Mouse (Mus musculus) spleen, postnatal 10 days (tissue): ENCODE results near the gene Glrp1.

ENCODE experiments used
- DNase-seq, 2 experiments: peaks; one replicate each; pipeline ENCODE4 v3.0.0; 2021 to 2022; ENCODE audit warnings: low spot score in 2 of 2

Gene Glrp1

DNA sequence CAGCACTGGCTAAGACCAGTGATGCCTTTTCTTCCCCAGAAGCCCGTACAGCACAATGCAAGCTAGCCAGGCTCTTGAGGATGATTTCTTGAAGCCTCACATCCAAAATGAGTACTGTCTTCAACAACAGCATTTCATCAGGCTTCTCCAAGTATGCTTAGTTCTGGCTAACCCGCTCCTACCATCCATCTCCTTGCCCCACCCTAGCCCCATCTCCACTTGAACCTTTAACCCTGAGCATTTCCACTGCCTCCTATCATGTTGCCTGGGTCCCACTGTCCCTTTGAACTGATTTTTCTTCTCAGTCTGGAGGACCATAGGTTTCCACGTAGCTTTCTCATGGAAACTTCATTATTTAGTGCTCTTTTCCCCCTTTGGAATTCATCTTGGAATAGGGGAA lies 17.5 kb downstream of the Glrp1 start:
- no peak for DNase-seq

DNA sequence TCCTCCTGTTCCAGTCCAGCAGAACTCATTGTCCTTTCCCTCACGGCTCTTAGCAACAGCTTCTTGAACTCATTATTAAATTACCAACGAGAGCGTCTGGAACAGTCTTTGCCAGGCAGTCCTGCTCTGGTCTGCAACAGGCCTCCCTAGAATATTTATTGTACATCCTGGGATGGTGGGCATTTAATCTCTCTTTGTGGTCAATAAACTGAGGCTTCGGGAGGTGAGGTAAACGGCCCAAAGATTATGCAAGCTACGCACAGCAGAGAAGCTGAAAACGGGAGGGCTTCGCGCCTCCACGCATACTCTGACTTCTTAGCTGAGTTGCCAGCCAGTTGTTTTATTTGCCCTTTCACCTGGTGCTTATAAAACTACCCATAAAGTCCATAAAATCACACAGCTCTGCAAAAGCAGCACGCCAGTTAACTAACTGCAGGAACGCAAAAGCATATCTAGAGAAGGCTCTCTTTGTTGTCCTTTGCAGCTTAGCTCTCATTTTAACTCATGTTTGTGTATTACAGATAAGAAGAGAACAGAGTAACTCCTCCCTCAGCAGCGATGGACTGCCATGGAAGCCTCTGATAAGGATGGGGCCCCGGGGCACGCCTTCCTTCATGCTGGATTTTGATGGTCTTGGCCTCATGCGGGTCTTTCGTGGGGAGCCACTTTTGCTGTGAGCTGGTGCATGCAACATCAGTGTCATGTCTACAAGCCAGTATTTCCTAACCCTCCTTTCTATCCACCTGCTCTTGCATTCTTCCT lies 18.1 kb downstream of the Glrp1 start:
- peak in 1 of 2 experiments; percentile 53 for DNase-seq

DNA sequence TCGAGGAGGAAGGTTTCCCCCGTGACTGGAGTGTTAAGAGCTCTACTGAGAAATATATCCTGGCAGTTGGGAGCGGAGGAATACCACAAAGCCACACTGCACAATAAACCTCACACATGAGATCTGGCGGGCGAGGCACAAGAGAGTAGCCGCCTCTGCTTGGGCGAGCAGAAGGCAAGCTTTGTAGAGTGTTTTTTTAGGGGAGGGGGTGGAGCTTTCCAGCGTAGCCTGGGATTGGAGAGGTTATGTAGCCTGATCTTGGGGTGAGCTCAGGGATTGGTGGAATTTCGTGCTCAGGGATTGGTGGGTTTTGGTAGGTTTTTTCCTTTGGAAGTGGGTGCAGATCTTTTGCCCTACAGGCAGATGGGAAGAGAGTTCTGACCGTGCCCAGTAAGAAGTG lies 19.7 kb downstream of the Glrp1 start:
- no peak for DNase-seq

DNA sequence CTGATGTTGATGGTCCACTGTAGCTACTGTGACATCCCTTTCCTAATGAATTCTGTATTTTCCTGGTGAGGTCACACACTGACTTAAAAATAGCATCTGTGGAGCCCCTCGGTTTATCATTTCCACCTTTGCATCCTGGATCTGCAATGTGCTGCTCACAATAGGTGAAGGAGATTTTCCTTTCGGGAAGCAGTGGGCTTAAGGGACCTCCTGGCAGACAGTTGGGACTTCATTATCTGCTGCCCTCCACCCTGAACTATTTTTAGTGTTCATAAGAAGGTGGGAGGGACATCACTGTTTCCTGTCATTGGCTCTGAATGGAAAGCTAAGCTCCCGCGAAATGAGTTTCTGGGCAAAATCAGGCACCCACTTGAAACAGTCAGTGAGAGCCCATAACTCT lies 20.9 kb downstream of the Glrp1 start:
- DNase-seq = no peak

DNA sequence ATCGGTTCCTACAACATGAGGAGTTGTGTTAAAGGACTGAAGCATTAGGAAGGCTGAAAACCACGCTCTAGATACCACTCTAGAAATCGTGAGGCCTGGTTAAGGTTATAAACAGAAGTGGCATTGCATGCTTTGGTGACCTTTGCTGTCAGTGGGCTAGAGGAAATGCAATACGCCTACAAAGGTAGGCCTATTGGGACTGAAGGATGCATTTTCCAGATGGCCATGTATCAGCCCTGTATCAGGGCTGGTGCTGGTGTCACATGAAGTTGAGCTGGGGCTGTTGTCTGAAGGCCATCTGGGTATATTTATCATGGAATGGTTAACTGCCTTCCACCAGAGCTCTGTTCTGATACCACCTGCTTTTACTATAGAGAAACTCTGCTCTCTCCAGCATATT lies 23.5 kb downstream of the Glrp1 start:
- DNase-seq = no peak

DNA sequence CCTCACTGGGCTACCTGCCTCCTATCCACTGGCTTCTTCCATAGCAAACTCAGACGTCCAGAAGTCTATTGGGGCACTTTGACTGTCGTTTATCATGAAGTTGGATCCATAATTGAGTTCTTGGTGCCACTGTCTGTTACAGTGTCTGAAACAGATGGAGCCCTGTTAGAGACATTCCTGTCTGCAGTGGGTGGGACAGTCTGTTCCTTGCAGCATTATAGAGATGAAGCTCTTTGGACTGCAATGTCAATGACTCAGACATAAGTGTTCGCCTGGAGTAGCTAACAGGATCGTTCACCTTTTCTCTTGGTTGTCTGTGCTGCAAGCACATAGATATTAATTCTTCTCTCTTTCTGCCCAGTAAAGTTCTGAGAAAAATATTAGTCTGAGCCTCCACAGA lies 25.8 kb downstream of the Glrp1 start:
- DNase-seq = no peak

DNA sequence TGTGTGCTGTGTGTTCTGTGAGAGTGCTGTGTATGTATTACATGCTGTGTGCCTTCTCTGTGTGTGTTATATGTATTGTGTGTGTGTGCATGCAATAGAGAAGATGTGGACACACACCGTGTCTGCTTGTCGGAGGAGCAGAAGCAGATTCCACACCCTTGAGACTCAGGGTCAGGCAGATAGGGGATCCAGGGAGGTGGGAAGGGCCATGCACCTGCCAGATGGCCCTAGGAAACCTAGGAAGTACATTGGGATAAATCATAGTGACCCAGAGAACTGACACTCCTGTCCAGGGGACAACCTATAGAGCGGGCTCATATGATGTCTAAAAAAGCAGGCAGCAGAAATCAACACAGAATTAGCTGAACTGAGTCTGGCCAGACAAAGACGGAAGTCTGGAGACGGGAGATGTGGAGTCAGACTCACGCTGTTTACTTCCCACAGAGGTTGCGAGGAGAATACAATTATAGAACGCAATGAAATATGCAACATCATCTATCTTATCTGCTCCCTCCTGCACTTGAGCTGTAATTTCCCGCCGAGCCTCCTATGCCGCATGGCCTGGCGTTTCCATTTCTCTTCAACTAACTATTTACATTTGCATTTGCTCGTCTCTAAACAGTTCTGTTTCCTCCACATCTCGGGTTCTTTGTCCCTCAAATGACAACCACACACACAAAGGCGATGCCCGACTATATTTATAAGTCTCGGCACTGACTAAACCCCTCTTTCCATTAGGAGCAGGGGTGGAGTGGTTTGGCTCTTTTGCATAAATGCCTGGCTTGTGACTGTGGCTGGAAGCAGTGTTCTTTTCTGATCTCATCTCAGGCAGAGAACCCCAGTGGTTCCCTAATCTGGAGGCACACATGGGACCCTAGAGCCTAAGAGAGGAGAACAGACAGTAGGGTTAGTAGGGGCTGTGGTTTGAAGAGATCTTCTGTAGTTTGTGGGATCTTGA lies 27.4 kb downstream of the Glrp1 start:
- DNase-seq = peak in 1 of 2 experiments; percentile 34

DNA sequence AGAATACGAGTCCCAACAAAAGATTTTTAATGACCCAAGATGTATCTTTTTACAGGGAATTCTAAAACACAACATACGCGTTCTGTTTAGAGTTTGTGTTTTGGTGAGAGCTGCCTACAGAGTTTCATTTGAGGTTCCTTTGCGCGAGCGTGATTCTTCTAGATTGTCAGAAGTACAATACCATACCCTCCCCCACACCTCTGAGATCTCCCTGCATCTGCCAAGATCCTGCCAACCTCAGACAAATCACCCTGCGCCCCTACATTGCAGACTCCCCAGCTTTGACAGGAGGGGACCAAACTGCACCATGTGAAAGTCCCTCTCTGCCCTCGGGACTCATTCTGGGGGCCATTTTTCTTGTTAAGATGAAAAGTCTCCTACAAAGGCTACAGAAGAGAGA lies 29.3 kb downstream of the Glrp1 start:
- no peak for DNase-seq

DNA sequence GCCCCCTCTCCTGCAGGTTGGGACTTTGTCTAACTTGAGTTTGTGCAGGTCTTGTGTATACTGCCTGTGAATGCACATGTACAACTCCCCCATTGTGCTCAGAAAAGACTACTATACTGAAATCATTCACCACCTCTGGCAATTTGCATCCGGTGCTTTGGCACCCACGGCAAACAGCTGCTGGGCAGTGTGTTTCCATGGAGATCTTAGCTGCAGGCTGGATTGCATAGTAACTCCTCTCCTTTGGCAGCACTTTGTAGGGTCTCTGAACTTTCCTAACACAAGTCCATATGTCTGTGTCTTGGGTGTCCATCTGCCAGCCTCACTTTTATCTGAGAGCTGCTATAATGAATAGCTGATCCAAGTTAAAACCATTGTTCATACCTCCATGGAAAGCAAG lies 31.7 kb downstream of the Glrp1 start:
- DNase-seq = no peak

DNA sequence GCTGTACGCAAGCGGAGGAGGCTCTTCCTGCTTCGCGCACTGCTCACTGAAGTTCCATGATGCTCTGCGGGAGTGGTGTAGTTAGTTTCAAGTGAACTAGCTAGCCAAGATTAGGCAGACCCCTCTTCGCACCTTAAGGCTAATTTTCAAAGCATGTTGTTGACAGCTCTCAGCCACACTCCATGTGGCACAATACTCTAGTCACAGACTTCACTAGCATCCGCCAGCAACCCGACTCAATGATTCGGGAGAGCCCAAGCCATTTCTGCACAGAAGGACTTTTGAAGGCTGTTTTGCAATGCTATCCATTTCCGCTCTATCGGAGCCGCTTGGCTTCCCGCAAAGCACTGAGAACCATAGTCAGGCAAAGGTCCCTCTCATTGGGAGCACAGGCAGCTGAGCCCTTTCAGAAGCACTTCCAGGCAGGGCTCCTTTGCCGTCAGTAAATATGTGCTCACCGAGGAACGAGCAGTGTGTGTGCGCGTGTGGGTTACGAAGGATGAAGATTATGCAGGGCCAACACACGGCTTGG lies 33.2 kb downstream of the Glrp1 start:
- DNase-seq = no peak

DNA sequence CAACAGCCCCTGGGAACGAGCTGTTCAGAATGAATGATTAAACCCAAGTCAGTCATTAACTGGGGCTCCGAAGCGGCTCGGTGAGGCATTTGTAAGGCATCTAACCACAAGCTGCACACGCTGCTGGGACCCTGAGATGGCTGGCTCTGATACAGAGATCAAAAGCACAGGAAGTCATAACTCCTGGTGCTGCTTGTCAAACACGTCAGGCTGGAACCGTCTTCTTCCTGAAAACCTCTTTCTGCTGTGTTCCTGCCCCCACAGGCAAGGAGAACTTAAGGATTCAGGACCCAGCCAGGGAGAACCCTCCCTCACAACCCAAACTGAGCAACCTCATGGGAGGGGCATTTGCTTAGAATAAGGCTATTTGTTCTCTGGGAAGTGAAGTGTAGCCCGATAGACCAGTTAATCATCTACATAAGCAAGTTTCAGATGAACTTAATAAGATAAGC lies 34.3 kb downstream of the Glrp1 start:
- no peak for DNase-seq

DNA sequence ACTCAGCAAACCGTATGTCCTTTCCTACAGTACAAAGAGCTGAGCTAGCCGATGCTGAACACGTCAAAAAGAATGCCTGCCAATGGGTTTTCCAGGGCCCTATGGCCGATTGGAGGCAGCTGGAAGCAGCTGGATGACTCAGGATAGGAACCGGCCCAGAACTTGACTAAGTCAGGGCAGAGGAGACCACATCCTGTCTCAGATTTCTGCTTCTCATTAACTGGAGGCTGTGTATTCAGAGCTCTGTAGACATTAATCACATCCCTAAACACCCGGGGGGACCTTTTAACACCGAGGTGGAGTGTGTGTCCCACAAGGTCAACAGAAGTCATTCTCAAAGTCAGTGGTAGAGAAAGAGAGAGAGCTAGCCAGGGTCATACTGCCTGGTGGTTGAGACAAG lies 35.3 kb downstream of the Glrp1 start:
- no peak for DNase-seq

DNA sequence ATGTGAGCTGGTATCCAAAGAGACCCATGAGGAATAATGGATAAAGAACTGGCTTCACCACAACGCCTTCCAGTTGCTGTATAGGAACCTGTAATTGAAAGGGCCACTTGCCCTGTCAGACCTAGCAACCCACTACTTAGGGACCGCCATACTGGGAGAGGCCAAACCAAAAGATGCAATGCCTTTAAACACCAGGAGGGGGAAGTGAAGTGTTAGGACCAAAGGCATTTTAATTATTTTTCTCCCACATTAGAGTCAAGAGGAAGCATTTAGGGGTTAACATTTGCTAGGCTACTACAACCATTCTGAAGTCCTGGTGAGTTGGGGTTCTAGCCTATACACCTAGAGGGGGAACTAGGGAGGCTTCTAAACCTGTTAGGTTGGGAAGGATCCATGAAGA lies 36.0 kb downstream of the Glrp1 start:
- DNase-seq = no peak

DNA sequence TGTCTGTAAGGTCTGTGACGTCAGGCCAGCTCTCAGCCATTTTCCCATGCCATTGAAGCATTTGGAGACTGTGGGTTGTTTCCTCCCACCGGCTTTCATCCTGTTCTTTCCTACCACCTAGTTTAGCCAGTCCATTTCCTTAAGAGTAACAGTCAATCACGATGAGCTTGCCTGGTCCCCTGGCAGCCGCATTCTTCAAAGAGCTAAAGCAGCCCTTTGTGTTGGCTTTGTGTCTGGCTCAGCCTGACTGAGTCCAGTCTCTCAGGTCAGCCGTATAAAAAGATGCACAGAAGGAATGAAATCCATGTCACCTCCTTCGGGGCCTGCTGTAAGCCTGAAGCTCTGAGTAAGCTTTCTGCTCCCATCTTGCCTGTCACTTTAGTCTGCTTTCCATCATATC lies 37.6 kb downstream of the Glrp1 start:
- no peak for DNase-seq

DNA sequence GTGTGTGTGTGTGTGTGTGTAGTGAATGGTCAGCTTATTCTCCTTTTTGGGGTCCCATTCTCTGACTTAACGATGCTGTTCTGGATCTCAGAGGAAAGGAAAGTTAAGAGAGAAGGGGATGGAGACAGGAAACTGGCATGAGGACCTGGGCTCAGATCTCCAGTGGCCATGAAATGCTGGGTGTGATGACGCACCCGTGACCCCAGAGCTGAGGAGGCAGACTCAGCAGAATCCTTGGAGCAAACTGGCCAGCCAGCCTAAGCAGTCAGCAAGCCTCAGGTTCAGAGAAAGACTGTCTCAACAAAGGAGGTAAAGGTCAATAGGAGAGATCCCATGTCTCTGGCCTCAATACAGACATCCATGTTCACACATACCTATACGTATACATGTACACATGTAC lies 40.1 kb downstream of the Glrp1 start:
- DNase-seq = no peak

DNA sequence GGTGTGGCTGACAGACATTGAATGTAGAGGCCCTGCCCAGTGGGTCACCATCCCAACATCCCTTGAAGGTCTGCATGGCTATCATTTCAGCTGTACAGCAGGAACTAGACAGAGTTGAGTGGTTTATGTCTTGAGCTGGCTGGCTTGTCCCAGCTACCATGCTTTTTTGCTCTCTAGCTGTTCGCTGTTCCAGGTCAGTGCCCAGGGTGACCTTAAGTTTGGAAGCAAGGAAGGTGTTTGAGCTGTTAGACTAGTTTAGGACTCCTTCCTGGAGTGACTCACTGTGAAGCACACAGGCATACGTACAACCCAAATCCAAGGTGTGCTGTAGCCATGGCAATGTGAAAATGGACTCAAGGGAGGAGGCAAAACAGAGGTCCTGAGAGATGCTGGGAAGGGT lies 41.5 kb downstream of the Glrp1 start:
- no peak for DNase-seq

DNA sequence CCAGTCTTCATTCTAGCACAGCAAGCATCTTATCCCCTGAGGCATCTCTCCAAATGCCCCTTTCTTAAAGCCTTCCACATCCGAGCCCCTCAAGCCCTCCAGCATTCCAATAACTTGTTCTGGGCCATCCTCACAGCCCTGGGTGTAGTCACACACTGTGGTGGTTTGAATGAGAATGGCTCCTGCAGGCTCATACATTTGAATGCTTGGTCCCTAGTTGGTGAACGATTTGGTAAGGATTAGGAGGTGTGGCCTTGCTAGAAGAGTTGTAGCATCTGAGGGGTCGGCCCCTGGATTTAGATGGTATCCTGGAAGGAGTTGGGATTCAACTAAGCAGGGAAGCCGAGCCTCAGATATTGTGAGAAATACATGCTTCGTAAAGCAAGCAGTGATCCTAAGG lies 42.0 kb downstream of the Glrp1 start:
- DNase-seq = no peak

DNA sequence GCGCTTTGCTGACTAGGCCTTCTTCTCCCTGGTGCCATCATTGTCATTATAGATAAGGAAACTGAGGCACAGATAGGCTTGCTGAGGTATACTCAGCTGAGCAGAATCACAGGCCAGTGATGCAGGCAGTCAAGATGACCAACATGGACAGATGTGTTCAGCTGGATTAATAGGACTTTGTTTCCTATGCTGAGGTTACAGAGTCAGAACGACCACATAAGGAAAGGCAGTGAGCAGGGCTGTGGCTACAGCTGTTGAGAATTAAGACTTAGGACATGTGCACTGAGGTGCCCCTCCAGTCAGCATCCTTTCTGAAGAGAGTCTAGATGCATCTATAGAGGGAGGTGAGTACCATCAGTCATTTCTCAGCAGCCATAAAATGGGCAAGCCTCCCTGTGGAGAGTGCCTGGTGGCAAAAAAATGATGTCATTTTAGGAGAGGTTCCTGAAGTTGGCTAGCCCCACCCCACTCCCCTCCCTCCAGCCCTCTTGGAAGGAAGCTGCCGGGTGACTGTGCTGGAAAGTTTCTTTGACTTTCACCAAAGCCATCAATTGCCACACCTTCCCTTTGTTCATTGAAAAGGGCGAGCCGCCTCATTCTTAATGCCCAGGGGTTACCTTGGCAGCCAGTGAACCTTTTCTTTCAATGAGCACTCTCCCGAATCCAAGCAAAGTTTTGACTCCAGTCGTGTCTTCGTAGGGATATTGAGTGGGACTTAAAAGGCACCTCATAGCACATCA lies 43.4 kb downstream of the Glrp1 start:
- DNase-seq = no peak

DNA sequence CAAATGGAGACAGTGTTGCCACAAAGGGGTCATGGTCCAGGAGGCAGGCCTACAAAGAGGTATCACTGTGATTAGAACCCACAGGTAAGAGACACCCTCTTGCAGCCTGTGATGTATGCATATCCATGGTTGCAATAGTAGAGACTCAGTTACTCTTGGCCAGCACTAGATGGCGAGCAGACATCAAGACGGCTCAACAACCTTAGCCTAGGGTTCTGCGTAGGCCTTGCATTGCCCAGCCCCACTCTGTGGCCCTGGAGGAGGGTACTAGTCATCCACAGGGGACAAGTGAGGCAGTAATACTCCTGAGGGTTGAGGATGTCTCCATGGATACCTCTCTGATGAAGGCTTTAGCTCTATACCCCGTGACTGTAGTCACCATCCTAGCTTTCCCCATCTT lies 44.1 kb downstream of the Glrp1 start:
- DNase-seq = no peak

DNA sequence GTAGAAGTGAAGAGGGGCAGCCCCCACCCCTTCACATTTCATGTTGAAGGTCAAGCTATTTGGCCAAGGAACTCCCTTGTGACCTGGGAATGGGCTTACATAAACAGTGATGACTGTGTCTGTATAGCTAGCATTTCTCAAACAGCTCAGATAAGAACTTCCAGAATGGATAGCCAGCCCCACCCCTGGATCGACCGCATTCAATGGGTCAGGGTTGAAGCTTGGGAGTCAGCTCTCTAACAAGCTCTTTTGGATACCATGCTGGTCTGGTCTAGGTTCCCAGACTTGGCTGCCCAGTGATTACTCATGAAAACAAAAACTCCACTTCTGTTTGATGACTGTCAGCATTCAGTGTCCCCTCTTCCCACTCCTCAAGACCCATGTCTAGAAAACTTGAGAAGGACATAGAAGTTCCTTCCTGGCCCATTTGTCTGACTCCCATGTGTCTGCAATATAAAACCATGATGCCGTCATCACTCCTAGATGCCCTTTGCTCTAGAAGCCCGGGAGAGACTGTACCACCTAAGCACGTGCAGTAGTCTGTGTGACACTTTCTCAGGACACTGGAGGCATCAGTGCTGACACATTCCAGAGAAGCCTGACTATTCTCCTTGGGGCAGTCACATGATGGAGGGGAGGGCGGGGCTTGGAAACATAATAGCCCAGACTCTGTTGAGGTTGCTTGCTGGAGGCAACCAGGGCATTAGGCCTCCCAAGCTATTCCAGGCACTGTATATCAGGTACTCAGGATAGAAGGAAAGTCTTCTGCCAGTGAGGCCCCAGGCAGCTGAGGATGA lies 45.6 kb downstream of the Glrp1 start:
- DNase-seq = no peak

DNA sequence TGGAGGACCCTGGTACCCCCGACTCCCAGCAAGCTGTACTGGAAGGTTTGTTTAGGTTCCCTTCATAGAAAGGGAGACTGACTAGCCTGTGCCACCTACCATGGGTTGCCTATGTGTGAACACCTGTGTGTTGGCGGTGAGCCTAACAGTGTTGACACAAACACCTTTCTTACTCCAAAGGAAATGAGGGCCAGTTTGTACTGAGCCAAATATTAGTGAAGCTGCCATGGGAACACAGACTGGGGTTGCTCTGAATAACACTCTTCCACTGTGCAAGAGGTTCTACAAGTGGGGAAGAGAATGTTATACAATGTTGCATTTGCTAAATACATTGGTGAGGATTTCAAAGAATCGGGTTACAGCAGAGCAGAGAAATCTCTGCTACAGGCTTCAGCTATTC lies 46.6 kb downstream of the Glrp1 start:
- no peak for DNase-seq
